Mouse (Mus musculus): Measurements from ENCODE around the gene Shroom3.

Gene Shroom3

GRCm38 (mm10) chr5:92931298-92931697, 248.1 kb downstream of the Shroom3 start:
- no peak for DNase-seq (ENCODE audit: low read depth, low spot score)

GRCm38 (mm10) chr5:92933010-92933409, 249.8 kb downstream of the Shroom3 start:
- DNase-seq (ENCODE audit: low read depth, low spot score) = no peak

- no peak for DNase-seq (ENCODE audit: low read depth, low spot score)
Observed at GRCm38 (mm10) chr5:92933599-92934217, 250.5 kb downstream of the Shroom3 start.

GRCm38 (mm10) chr5:92934269-92934939, 251.2 kb downstream of the Shroom3 start:
- no peak for DNase-seq (ENCODE audit: low read depth, low spot score)

- DNase-seq (ENCODE audit: low read depth, low spot score) = no peak
Observed at GRCm38 (mm10) chr5:92935883-92936282, 252.6 kb downstream of the Shroom3 start.

- DNase-seq (ENCODE audit: low read depth, low spot score) = no peak
Observed at GRCm38 (mm10) chr5:92937701-92938100, 254.5 kb downstream of the Shroom3 start.

- DNase-seq (ENCODE audit: low read depth, low spot score) = no peak
Observed at GRCm38 (mm10) chr5:92939246-92939995, 256.2 kb downstream of the Shroom3 start.

- no peak for DNase-seq (ENCODE audit: low read depth, low spot score)
Observed at GRCm38 (mm10) chr5:92942166-92942565, 258.9 kb downstream of the Shroom3 start.

GRCm38 (mm10) chr5:92942577-92942976, 259.3 kb downstream of the Shroom3 start:
- no peak for DNase-seq (ENCODE audit: low read depth, low spot score)

GRCm38 (mm10) chr5:92944867-92945266, 261.6 kb downstream of the Shroom3 start:
- no peak for DNase-seq (ENCODE audit: low read depth, low spot score)

- no peak for DNase-seq (ENCODE audit: low read depth, low spot score)
Observed at GRCm38 (mm10) chr5:92948972-92949745, 265.9 kb downstream of the Shroom3 start.

- DNase-seq (ENCODE audit: low read depth, low spot score) = no peak
Observed at GRCm38 (mm10) chr5:92950583-92950982, 267.3 kb downstream of the Shroom3 start.

- no peak for DNase-seq (ENCODE audit: low read depth, low spot score)
Observed at GRCm38 (mm10) chr5:92951079-92951478, 267.8 kb downstream of the Shroom3 start.

- DNase-seq (ENCODE audit: low read depth, low spot score) = no peak
Observed at GRCm38 (mm10) chr5:92953865-92954264, 270.6 kb downstream of the Shroom3 start.

- peak; percentile 61 for DNase-seq (ENCODE audit: low read depth, low spot score)
Observed at GRCm38 (mm10) chr5:92954323-92954722, 271.1 kb downstream of the Shroom3 start.

GRCm38 (mm10) chr5:92954827-92955475, 271.7 kb downstream of the Shroom3 start:
- no peak for DNase-seq (ENCODE audit: low read depth, low spot score)

GRCm38 (mm10) chr5:92959287-92959686, 276.1 kb downstream of the Shroom3 start:
- DNase-seq (ENCODE audit: low read depth, low spot score) = no peak

GRCm38 (mm10) chr5:92959708-92960107, 276.5 kb downstream of the Shroom3 start:
- no peak for DNase-seq (ENCODE audit: low read depth, low spot score)

GRCm38 (mm10) chr5:92961353-92961752, 278.1 kb downstream of the Shroom3 start:
- DNase-seq (ENCODE audit: low read depth, low spot score) = no peak

GRCm38 (mm10) chr5:92961770-92962231, 278.6 kb downstream of the Shroom3 start:
- no peak for DNase-seq (ENCODE audit: low read depth, low spot score)

GRCm38 (mm10) chr5:92964691-92965090, 281.5 kb downstream of the Shroom3 start:
- no peak for DNase-seq (ENCODE audit: low read depth, low spot score)

Measured in retina, postnatal 7 days (tissue).